Mouse (Mus musculus): ENCODE measurements around the gene Gm14399. TPM values are rescaled to one million over a fixed set of nuclear protein-coding genes. Genes with fewer than 3 reads are reported as not detected.
"Not testable (repeated sequence)": the region's sequence is repeated elsewhere in the genome, so short reads cannot be mapped to it uniquely, and the experiment has no call there.

Gm14399 gene
- polyA plus RNA-seq (2012), result 0.16 and 0.17 TPM in 2 replicates

DNA sequence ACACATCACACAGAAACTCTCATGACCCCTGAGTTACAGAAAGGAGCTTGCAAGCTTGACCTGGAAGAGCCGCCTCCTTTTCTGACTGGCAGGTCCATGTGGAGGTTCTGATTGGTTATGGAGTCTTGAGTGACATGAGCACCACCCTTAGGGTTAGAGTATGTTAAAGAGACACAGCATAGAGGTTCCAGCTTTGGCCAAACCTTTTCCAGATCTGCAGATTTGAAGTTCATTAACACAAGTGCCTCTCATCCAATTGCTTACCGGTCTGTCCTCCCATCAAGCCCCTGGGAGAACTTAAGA, at the start of gene Gm14399:
Gene Gm14399 (minus strand): TSS at position 20 of the 303 bp plus-strand sequence.
- TF ChIP-seq GATA1 (IDR thresholded peaks at IDR 0.05; ENCODE audit: low read length), result not testable (repeated sequence)

DNA sequence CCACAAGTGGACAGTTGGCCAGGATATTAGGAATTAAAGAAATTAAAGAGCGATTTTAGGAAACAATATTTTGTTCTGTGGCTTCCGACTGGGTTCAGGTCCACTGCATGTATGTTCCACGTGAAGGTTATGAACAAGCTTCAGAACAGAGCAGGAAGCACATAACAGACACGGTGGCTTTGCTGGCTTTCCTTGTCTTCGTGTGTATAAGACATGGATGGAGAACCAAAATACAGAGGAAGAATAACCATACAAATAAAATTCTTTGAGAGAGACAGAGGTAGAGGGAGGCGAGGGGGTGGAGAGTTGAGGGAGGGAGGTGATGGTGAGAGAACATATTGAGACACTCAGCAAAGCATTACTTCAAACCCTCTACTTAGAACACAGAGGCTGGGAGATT, 34.5 kb upstream of the Gm14399 start:
- TF ChIP-seq GATA1 (IDR thresholded peaks at IDR 0.05; ENCODE audit: low read length), result no peak

GRCm38 (mm10) chr2:175175401-175176180, 33.8 kb upstream of the Gm14399 start, which contains the start of gene Gm14443:
TSS of gene Gm14443 (minus strand) at chr2:175175871.
- TF ChIP-seq GATA1 (IDR thresholded peaks at IDR 0.05; ENCODE audit: low read length), result not testable (repeated sequence)

DNA sequence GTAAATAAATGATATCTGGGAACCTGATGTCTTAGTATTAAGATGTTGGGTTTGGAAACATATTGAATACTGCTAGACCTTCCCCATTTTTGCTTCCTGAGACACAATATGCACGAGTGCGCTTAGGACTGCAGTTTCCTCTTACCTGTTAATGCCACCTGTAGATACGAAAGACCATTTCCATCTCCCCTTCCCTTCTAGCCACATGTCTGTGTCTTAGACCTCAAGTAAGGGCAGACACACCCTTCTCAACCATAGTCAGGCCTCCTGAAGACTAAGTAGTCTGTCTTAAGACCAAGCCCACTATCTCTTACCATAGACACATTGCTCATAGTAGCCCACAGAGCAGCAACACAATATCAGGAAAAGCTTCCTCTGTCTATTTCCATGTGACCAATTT, 30.3 kb upstream of the Gm14399 start:
- no peak for TF ChIP-seq GATA1 (IDR thresholded peaks at IDR 0.05; ENCODE audit: low read length)

GRCm38 (mm10) chr2:175158642-175159041, 16.8 kb upstream of the Gm14399 start:
- no peak for TF ChIP-seq GATA1 (IDR thresholded peaks at IDR 0.05; ENCODE audit: low read length)

DNA sequence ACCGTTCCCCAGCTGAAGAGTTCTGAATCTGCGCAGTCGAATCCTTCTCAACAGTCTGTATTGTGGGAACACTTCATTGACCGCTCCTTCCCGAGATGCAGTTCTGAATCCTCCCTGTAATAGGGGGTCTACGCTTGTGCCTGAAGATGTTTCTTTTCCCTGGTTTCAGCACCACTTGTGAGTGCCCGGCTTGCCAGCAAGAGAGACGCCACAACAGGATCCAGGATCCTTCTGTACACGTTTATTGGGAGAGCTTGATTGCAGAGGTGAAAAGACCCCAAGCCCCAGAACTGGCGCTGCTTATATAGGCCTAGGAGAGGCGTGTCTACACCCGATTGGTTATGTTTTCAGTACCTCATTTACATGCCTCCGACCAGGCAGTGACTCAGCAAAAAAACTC, 14.9 kb upstream of the Gm14399 start:
- TF ChIP-seq GATA1 (IDR thresholded peaks at IDR 0.05; ENCODE audit: low read length), result no peak

Other genes starting within 250 kb of the Gm14399 start
- gene Gm14444, start 131.8 kb downstream of the Gm14399 start, polyA plus RNA-seq (2012), result 0.11 TPM in 1 of 2 replicates, not detected in the other
- gene Gm14393, start 74.2 kb downstream of the Gm14399 start, polyA plus RNA-seq (2012), result not detected in 2 replicates
- gene Gm14443, start 33.9 kb upstream of the Gm14399 start, polyA plus RNA-seq (2012), result 0.03 and 0.06 TPM in 2 replicates
- gene Gm14391, start 64.9 kb upstream of the Gm14399 start, polyA plus RNA-seq (2012), result 1.2 and 1.4 TPM in 2 replicates
- gene Gm14440, start 133.1 kb upstream of the Gm14399 start, polyA plus RNA-seq (2012), result 0.08 and 0.15 TPM in 2 replicates
- 0.24 and 0.46 TPM in 2 replicates for gene Gm4631, start 196.2 kb upstream of the Gm14399 start, polyA plus RNA-seq (2012)
- 0.33 TPM in 2 replicates for gene Zfp968, start 230.4 kb upstream of the Gm14399 start, polyA plus RNA-seq (2012)

Data from G1E-ER4 (cell line).